19 mouse cellular contexts compared by ENCODE assay signal in genomic region chr7:29993340-29993739, GRCm38 (mm10).
"Had no signal": no experiment of that assay in that cellular context is flagged by ENCODE, and none has a peak within 500 bp of the region (broad histone marks: within the 10 kb centered on the region; RNA-seq: fewer than 3 reads in every experiment).

No protein-coding gene starts in this region.

- H3K9ac ChIP-seq: limb, embryonic 12.5 days; limb, embryonic 15.5 days; liver, embryonic 14.5 days; liver, postnatal 0 days; lung, embryonic 14.5 days; midbrain, embryonic 13.5 days; neural tube, embryonic 13.5 days had no signal

- H3K27me3 ChIP-seq: limb, embryonic 12.5 days; limb, embryonic 15.5 days; megakaryocyte, embryonic 14.5 days; midbrain, embryonic 13.5 days; neural tube, embryonic 13.5 days had no signal

- H3K27ac ChIP-seq: kidney, postnatal 0 days; limb, embryonic 12.5 days; limb, embryonic 15.5 days; liver, embryonic 14.5 days; midbrain, embryonic 10.5 days; midbrain, embryonic 13.5 days; neural tube, embryonic 13.5 days had no signal

- H3K9me3 ChIP-seq: limb, embryonic 12.5 days; limb, embryonic 15.5 days; megakaryocyte, embryonic 14.5 days; midbrain, embryonic 10.5 days; neural tube, embryonic 13.5 days had no signal

- H3K4me2 ChIP-seq: limb, embryonic 12.5 days; limb, embryonic 15.5 days; liver, embryonic 11.5 days; lung, embryonic 14.5 days; midbrain, embryonic 13.5 days; neural tube, embryonic 13.5 days had no signal

- DNase-seq: kidney, adult 11 months; left cerebral cortex, postnatal 4 days; liver, postnatal 0 days; lung, embryonic 14.5 days; lung, postnatal 10 days; lung, postnatal 36 days; thymus, adult 18-20 months; thymus, postnatal 36 days had no signal

- ATAC-seq: liver, postnatal 0 days; midbrain, embryonic 13.5 days; midbrain, embryonic 16.5 days had no signal

- H3K4me1 ChIP-seq: limb, embryonic 12.5 days; limb, embryonic 15.5 days; midbrain, embryonic 10.5 days; midbrain, embryonic 13.5 days; neural tube, embryonic 13.5 days had no signal

- H3K4me3 ChIP-seq: limb, embryonic 12.5 days; limb, embryonic 15.5 days; megakaryocyte, embryonic 14.5 days; midbrain, embryonic 10.5 days; midbrain, embryonic 13.5 days; myocyte; neural tube, embryonic 13.5 days had no signal
